Comparison of ENCODE assay signal across 10 mouse cellular contexts in the genomic region with DNA sequence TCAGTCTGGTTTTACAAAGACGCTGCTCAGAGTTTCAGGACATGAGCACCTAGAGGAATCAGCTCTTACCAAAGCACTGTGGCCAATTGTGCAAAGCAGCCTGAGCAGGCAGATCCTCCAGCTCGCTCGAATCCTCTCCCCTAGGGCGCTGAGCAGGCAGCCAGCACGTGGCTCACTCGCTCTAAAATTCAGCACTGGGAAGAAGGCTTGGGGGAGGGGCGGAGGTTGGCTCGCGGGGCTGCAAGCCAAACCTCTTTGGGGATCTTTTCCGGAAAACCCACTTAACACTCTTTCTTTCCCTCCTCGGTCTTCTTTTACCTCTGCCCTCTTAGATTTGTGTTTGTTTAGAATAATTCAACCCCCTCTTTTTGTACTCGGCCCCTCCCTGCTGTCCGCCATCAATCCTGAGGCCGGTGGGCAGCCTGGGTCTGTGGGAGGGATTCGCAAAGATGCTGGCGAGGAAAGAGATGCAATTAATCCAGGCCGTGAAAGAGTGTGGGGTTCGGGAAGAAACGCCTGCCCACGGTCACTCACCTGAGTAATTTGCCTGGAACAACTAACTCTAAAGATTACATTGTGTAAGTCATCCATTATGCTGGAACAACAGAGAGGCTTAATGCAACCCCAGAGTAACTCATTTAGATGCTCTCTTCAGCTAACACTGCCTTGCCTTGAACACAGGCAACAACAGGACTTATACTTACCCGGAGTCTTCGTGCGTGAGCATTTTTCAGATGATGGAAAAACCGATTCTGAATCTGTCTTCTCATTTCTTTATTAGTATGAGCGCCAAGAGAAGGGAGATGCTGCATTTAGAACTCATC. TPM values are rescaled to one million over a fixed set of nuclear protein-coding genes. Genes with fewer than 3 reads are reported as not detected.
A peak's percentile ranks its signal among the peaks of the same experiment; 100 is the strongest.
DNase-seq lines count a peak whose midpoint lies in the region; ATAC-seq and TF ChIP-seq lines count a peak whose summit lies in the region.
"Had no signal": no experiment of that assay in that cellular context is flagged by ENCODE, and none has a peak within 500 bp of the region (broad histone marks: within the 10 kb centered on the region; RNA-seq: fewer than 3 reads in every experiment).

No protein-coding gene starts in this region.

- TF ChIP-seq EP300 in liver, embryonic 14.5 days (IDR thresholded peaks at IDR 0.05; ENCODE audit: low read depth), result no peak

- H3K36me3 ChIP-seq in heart, embryonic 13.5 days, result no peaks in the 10 kb centered on the region
- no peaks in the 10 kb centered on the region for H3K36me3 ChIP-seq in liver, embryonic 14.5 days (replicated peaks; ENCODE audit: control insufficient read depth, insufficient read depth, low read depth)
- H3K36me3 ChIP-seq: G1E had no signal

- no peak overlapping the region for H3K27ac ChIP-seq in heart, embryonic 13.5 days (replicated peaks)
- no peak overlapping the region for H3K27ac ChIP-seq in liver, embryonic 14.5 days
- H3K27ac ChIP-seq: macrophage had no signal

- no peak for ATAC-seq in heart, embryonic 13.5 days (ENCODE audit: extremely low read depth, insufficient number of reproducible peaks, low FRiP score, low TSS enrichment)
- ATAC-seq in liver, embryonic 14.5 days (ENCODE audit: insufficient read depth), result no peak

- H3K4me1 ChIP-seq in heart, embryonic 13.5 days, result peaks cover 6% of the 10 kb centered on the region
- no peaks in the 10 kb centered on the region; a peak in 1 of 4 replicates for H3K4me1 ChIP-seq in liver, embryonic 14.5 days (replicated peaks; ENCODE audit: control insufficient read depth in 2 of 2, insufficient read depth in 2 of 2, low read length in 1 of 2)

- 0 out of 2 replicates have a peak, but pooled peaks cover 3% of the 10 kb centered on the region for H3K9me3 ChIP-seq in heart, embryonic 13.5 days
- H3K9me3 ChIP-seq in liver, embryonic 14.5 days (ENCODE audit: control insufficient read depth, low read length), result no peaks in the 10 kb centered on the region
- H3K9me3 ChIP-seq: G1E had no signal

- TF ChIP-seq CTCF in liver, embryonic 14.5 days (IDR thresholded peaks at IDR 0.05; ENCODE audit: low read depth), result no peak

- peak overlapping the region; percentile 49 for H3K4me3 ChIP-seq in heart, embryonic 13.5 days
- peak overlapping the region in 1 of 2 experiments; percentile 13; a peak in 1 of 4 replicates for H3K4me3 ChIP-seq in liver, embryonic 14.5 days (ENCODE audit: insufficient read depth in 1 of 2, low read depth in 2 of 2, low read length in 2 of 2)

- peak overlapping the region; percentile 68 for H3K9ac ChIP-seq in heart, embryonic 13.5 days
- no peak overlapping the region for H3K9ac ChIP-seq in liver, embryonic 14.5 days (replicated peaks)

- DNase-seq in layer of hippocampus, adult 11-12 months (ENCODE audit: low spot score), result peak; percentile 65
- no peak for DNase-seq in layer of hippocampus, adult 9-10 months (ENCODE audit: low spot score)
- DNase-seq in embryo, embryonic 11 days, result peak; percentile 88
- DNase-seq in kidney, postnatal 14 days, result peak; percentile 63
- no peak for DNase-seq in liver, embryonic 14.5 days (ENCODE audit: low read depth in 3 of 3, low spot score in 3 of 3)
- peak; percentile 29 for DNase-seq in ovary, postnatal 14 days (ENCODE audit: low spot score)
- DNase-seq in B cell, adult 2 months, result no peak

- peaks cover 11% of the 10 kb centered on the region; the same call in 1 of the 2 replicates for H3K27me3 ChIP-seq in heart, embryonic 13.5 days (replicated peaks)
- H3K27me3 ChIP-seq in liver, embryonic 14.5 days (ENCODE audit: control insufficient read depth, insufficient read depth, low read length), result no peaks in the 10 kb centered on the region; the same call in 1 of the 2 replicates

- WGBS in heart, embryonic 13.5 days, result 18% methylated on average over 25 of the region's 25 CpGs
- WGBS in liver, embryonic 14.5 days (ENCODE audit: insufficient replicate concordance), result 24% methylated on average over 25 of the region's 25 CpGs

- H3K4me2 ChIP-seq in heart, embryonic 13.5 days, result peak overlapping the region; percentile 74
- peak overlapping the region; percentile 47 for H3K4me2 ChIP-seq in liver, embryonic 14.5 days (ENCODE audit: low read depth)

RNA-seq across cellular contexts. Expression of gene Sfpq, which starts 15.8 kb away (rescaled TPM):
- 44.3 and 47.4 TPM in 2 replicates for polyA plus RNA-seq in heart, embryonic 13.5 days (2015; fragmentation: Nextera tagmentation; extraction: Ambion mirVana)
- polyA plus RNA-seq in liver, embryonic 14.5 days (2012; rRNA removed), result 36.8 and 89.3 TPM in 2 replicates
- polyA plus RNA-seq in liver, embryonic 14.5 days (2014; fragmentation: Nextera tagmentation; extraction: Ambion mirVana), result 34.6 and 35.5 TPM in 2 replicates

RNA-seq across cellular contexts. Expression of gene Zmym4, which starts 37.4 kb away (rescaled TPM):
- 12.9 and 13.7 TPM in 2 replicates for polyA plus RNA-seq in heart, embryonic 13.5 days (2015; fragmentation: Nextera tagmentation; extraction: Ambion mirVana)
- polyA plus RNA-seq in liver, embryonic 14.5 days (2012; rRNA removed), result 2.3 and 2.8 TPM in 2 replicates
- 2.6 and 3.2 TPM in 2 replicates for polyA plus RNA-seq in liver, embryonic 14.5 days (2014; fragmentation: Nextera tagmentation; extraction: Ambion mirVana)

RNA-seq across cellular contexts. Expression of gene Zmym1, which starts 55.6 kb away (rescaled TPM):
- polyA plus RNA-seq in heart, embryonic 13.5 days (2015; fragmentation: Nextera tagmentation; extraction: Ambion mirVana), result 11.4 and 16.6 TPM in 2 replicates
- polyA plus RNA-seq in liver, embryonic 14.5 days (2012; rRNA removed), result 2.0 and 4.0 TPM in 2 replicates
- polyA plus RNA-seq in liver, embryonic 14.5 days (2014; fragmentation: Nextera tagmentation; extraction: Ambion mirVana), result 9.8 and 10.2 TPM in 2 replicates

Comparison
In these comparisons a context has a peak if more than half of its experiments do, and no peak if none do; other contexts are left out.
1. DNase-seq: peak in layer of hippocampus, adult 11-12 months (single experiment), embryo, embryonic 11 days (single experiment), kidney, postnatal 14 days (single experiment) and ovary, postnatal 14 days (single experiment); none in layer of hippocampus, adult 9-10 months (single experiment), liver, embryonic 14.5 days (0 of 3) and B cell, adult 2 months (0 of 2).